Mouse (Mus musculus): ENCODE measurements around the gene Pgm1. TPM values are rescaled to one million over a fixed set of nuclear protein-coding genes. Genes with fewer than 3 reads are reported as not detected.

The Pgm1 gene
- polyA plus RNA-seq (2012; ENCODE audit: low replicate concordance) = 10.2 and 12.0 TPM in 2 replicates

DNA sequence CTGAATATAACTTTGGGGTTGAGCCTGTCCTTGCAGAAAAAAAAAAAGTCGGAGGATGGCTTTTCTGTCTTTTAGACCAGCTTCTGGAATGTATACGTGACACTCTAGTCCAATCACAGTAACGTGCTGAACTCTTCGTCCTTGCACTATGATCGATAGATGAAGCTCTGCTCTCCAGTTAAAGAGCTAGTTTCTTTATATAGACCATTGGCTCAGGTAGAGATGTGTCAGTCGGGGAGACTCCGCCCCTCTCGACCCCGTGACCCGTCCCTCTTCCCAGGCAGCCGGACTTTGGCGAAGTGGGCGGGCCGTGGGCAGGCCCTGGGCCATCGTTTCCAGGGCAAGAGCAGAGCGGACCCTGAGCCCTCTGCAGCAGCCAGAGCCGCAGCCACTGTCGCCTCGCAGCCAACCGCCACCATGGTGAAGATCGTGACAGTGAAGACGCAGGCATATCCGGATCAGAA, at the start of gene Pgm1:
Gene Pgm1 (plus strand): TSS at position 266 of the 464 bp plus-strand sequence.

DNA sequence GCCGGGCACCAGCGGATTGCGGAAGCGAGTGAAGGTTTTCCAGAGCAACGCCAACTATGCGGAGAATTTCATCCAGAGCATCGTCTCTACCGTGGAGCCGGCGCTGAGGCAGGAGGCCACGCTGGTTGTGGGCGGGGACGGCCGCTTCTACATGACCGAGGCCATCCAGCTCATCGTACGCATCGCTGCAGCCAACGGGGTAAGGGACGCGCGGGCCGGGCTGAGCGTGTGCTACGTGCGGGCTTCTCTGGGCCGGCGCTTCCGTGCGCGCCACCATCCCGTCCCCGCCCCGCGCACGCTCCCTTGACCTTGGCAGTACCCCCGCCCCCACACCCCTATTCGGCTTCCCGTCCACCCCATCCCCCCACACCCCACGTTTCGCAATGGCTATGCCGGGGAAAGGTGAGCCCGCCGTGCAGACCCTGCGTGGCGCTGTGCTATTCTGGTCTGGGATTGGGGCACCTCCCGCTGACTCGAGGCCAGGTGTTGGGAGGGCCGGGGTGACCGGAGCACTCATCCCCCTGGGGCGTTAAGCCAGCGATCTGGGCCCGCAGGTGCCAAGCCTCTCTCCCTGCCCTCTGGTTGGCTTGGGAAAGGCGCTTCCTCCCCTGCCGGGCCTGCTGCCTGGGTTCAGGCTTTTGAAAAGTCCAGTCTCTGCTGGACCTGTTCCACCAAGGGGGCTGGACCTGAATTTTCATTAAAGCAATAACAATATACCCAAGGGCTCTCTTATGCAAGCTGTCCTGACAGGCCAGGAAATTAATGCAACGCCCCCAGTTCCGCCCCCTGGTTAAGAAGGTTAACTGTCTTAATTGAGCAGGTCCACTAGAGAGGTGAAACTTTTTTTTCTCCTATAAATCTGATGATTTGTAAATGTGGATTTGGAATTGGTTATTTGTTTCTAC, 651 bp downstream of the Pgm1 start, which contains the start of gene Itgb3bp:
Gene Itgb3bp (minus strand): TSS at position 201 of the 905 bp plus-strand sequence.

Other genes starting within 250 kb of the Pgm1 start
- 0.15 and 0.42 TPM in 2 replicates for gene Alg6, start 213.8 kb upstream of the Pgm1 start, polyA plus RNA-seq (2012; ENCODE audit: low replicate concordance)
- 1.1 and 1.4 TPM in 2 replicates for gene Efcab7, start 100.2 kb upstream of the Pgm1 start, polyA plus RNA-seq (2012; ENCODE audit: low replicate concordance)
- gene Itgb3bp, start 399 bp downstream of the Pgm1 start, polyA plus RNA-seq (2012; ENCODE audit: low replicate concordance) = 0.30 and 0.70 TPM in 2 replicates
- 0.03 TPM in 1 of 2 replicates, not detected in the other for gene Ror1, start 166.4 kb downstream of the Pgm1 start, polyA plus RNA-seq (2012; ENCODE audit: low replicate concordance)

Data from hematopoietic multipotent progenitor cell, adult 10-12 weeks (in vitro differentiated cells).